ENCODE assay signal across 12 mouse cellular contexts in genomic region chr13:107933598-107934571, GRCm38 (mm10).
DNase-seq lines count a peak whose midpoint lies in the region; ATAC-seq and TF ChIP-seq lines count a peak whose summit lies in the region.
"Had no signal": no experiment of that assay in that cellular context is flagged by ENCODE, and none has a peak within 500 bp of the region (broad histone marks: within the 10 kb centered on the region; RNA-seq: fewer than 3 reads in every experiment).

No protein-coding gene starts in this region.

- peak overlapping the region; percentile 61 for H3K4me2 ChIP-seq in heart, embryonic 13.5 days
- H3K4me2 ChIP-seq in heart, postnatal 0 days (ENCODE audit: low read depth, low read length) = peak overlapping the region; percentile 45
- H3K4me2 ChIP-seq: embryonic facial prominence, embryonic 15.5 days had no signal

- intact Hi-C loops in heart, postnatal 25 days (cut with DNase I) = no loop called here

- H3K9me3 ChIP-seq in heart, embryonic 13.5 days = no peaks in the 10 kb centered on the region
- no peaks in the 10 kb centered on the region for H3K9me3 ChIP-seq in MEL (replicated peaks; ENCODE audit: insufficient read depth, low read length)
- no peaks in the 10 kb centered on the region for H3K9me3 ChIP-seq in heart, postnatal 0 days (replicated peaks; ENCODE audit: control insufficient read depth, low read length)
- H3K9me3 ChIP-seq: embryonic facial prominence, embryonic 15.5 days had no signal

- peak overlapping the region; percentile 57; the same call in 1 of the 2 replicates for H3K9ac ChIP-seq in heart, embryonic 13.5 days
- no peak overlapping the region for H3K9ac ChIP-seq in MEL (ENCODE audit: control insufficient read depth, low read depth, low read length, poor library complexity, severe bottlenecking)
- no peak overlapping the region for H3K9ac ChIP-seq in heart, postnatal 0 days (replicated peaks; ENCODE audit: low read depth, low read length)
- H3K9ac ChIP-seq: embryonic facial prominence, embryonic 15.5 days had no signal

- no peak for TF ChIP-seq EP300 in MEL (IDR thresholded peaks at IDR 0.05; ENCODE audit: low read depth in 1 of 2, low read length in 2 of 2)
- TF ChIP-seq EP300 in heart, postnatal 0 days (IDR thresholded peaks at IDR 0.05; ENCODE audit: low read depth) = no peak

- TF ChIP-seq POLR2A in MEL (IDR thresholded peaks at IDR 0.05; ENCODE audit: control insufficient read depth in 1 of 2, insufficient read depth in 1 of 2, low read depth in 1 of 2, low read length in 2 of 2, poor library complexity in 1 of 2) = no peak

- no peak for TF ChIP-seq RAD21 in MEL (IDR thresholded peaks at IDR 0.05; ENCODE audit: low read depth, low read length)

- ATAC-seq in heart, embryonic 13.5 days (ENCODE audit: extremely low read depth, insufficient number of reproducible peaks, low FRiP score, low TSS enrichment) = no peak
- ATAC-seq in heart, postnatal 0 days (ENCODE audit: insufficient read depth, low read depth) = peak; percentile 30; the same call in 1 of the 2 replicates
- ATAC-seq in megakaryocyte progenitor cell, adult 5-6 weeks (replicated peaks; ENCODE audit: poor library complexity) = peak; percentile 46
- ATAC-seq: CD4-positive, CD25-positive, alpha-beta regulatory T cell, adult 4 months had no signal

- TF ChIP-seq CTCF in MEL (IDR thresholded peaks at IDR 0.05 in 2 of 3, conservative IDR thresholded peaks at IDR 0.05 in 1 of 3; ENCODE audit: control insufficient read depth in 1 of 3, insufficient read depth in 1 of 3, low read depth in 2 of 3, low read length in 3 of 3, poor library complexity in 1 of 3, severe bottlenecking in 1 of 3) = no peak
- peak; percentile 11; the same call in 1 of the 2 replicates for TF ChIP-seq CTCF in heart, postnatal 0 days (IDR thresholded peaks at IDR 0.05; ENCODE audit: low read depth)

- H3K27ac ChIP-seq in heart, embryonic 13.5 days (replicated peaks) = 0 out of 2 replicates have a peak overlapping the region, but pooled peaks have one; percentile 12
- H3K27ac ChIP-seq in MEL (ENCODE audit: control insufficient read depth, low read depth, low read length) = no peak overlapping the region
- no peak overlapping the region for H3K27ac ChIP-seq in heart, postnatal 0 days (ENCODE audit: low read depth)
- H3K27ac ChIP-seq: embryonic facial prominence, embryonic 15.5 days had no signal

- H3K79me2 ChIP-seq in MEL (ENCODE audit: control insufficient read depth, insufficient read depth, low read length, poor library complexity) = no peaks in the 10 kb centered on the region

- H3K4me3 ChIP-seq in heart, embryonic 13.5 days = peak overlapping the region; percentile 27
- H3K4me3 ChIP-seq in MEL (ENCODE audit: control insufficient read depth in 1 of 2, insufficient read depth in 1 of 2, low read depth in 2 of 2, low read length in 2 of 2) = no peak overlapping the region
- peak overlapping the region; percentile 18 for H3K4me3 ChIP-seq in heart, postnatal 0 days (ENCODE audit: low read depth, low read length)
- H3K4me3 ChIP-seq: embryonic facial prominence, embryonic 15.5 days had no signal

- no peaks in the 10 kb centered on the region for H3K36me3 ChIP-seq in heart, embryonic 13.5 days
- H3K36me3 ChIP-seq in MEL (ENCODE audit: control insufficient read depth in 1 of 2, insufficient read depth in 2 of 2, low read length in 2 of 2) = no peaks in the 10 kb centered on the region
- H3K36me3 ChIP-seq in heart, postnatal 0 days (replicated peaks; ENCODE audit: control insufficient read depth, insufficient read depth, low read length) = no peaks in the 10 kb centered on the region
- H3K36me3 ChIP-seq: embryonic facial prominence, embryonic 15.5 days had no signal

- H3K4me1 ChIP-seq in heart, embryonic 13.5 days = peaks cover 21% of the 10 kb centered on the region
- H3K4me1 ChIP-seq in MEL (ENCODE audit: control insufficient read depth in 1 of 2, insufficient read depth in 2 of 2, low read length in 2 of 2) = no peaks in the 10 kb centered on the region
- peaks cover 4% of the 10 kb centered on the region; the same call in 1 of the 2 replicates for H3K4me1 ChIP-seq in heart, postnatal 0 days (ENCODE audit: control insufficient read depth, insufficient read depth)

- peaks cover 50% of the 10 kb centered on the region for H3K27me3 ChIP-seq in heart, embryonic 13.5 days (replicated peaks)
- peaks cover 10 to 13% of the 10 kb centered on the region in 2 experiments for H3K27me3 ChIP-seq in MEL (ENCODE audit: control insufficient read depth in 1 of 2, insufficient read depth in 2 of 2, low read length in 2 of 2)
- peaks cover 22% of the 10 kb centered on the region for H3K27me3 ChIP-seq in heart, postnatal 0 days (ENCODE audit: control insufficient read depth, insufficient read depth, low read length)

- 20% methylated on average over 17 of the region's 17 CpGs for WGBS in heart, embryonic 13.5 days
- 27% methylated on average over 17 of the region's 17 CpGs for WGBS in heart, postnatal 0 days

- DNase-seq in heart, postnatal 25 days (ENCODE audit: low spot score) = no peak
- DNase-seq in MEL (ENCODE audit: low read depth, low spot score) = peak; percentile 16
- DNase-seq in heart, postnatal 0 days (ENCODE audit: low spot score) = peak; percentile 21
- no peak for DNase-seq in urinary bladder, adult 2 months (ENCODE audit: low spot score)
- no peak for DNase-seq in spleen, adult 18-20 months
- no peak for DNase-seq in layer of hippocampus, adult 18-20 months (ENCODE audit: low spot score in 2 of 2)
- DNase-seq: adrenal gland, postnatal 10 days; kidney, adult 18-20 months had no signal

TF ChIP-seq in MEL, 35 proteins besides CTCF, POLR2A, EP300 and RAD21:
- TF ChIP-seq ZC3H11A (IDR thresholded peaks at IDR 0.05; ENCODE audit: low read depth, low read length) (no peak), TCF12 (IDR thresholded peaks at IDR 0.05; ENCODE audit: low read depth, low read length) (0 out of 2 replicates have a peak, but pooled peaks have one; percentile 16), ETS1 (IDR thresholded peaks at IDR 0.05; ENCODE audit: low read depth, low read length) (peak; percentile 26; the same call in 1 of the 2 replicates), KAT2A (conservative IDR thresholded peaks at IDR 0.05; ENCODE audit: low read depth, low read length) (no peak)
TF ChIP-seq in MEL: peak in this region for 2.

Comparison
In these comparisons a context has a peak if more than half of its experiments do, and no peak if none do; other contexts are left out.
1. DNase-seq: peak in MEL (single experiment) and heart, postnatal 0 days (single experiment); none in heart, postnatal 25 days (single experiment), urinary bladder, adult 2 months (single experiment), spleen, adult 18-20 months (0 of 2) and layer of hippocampus, adult 18-20 months (0 of 2).
2. H3K4me3 ChIP-seq: peak in heart, embryonic 13.5 days (single experiment) and heart, postnatal 0 days (single experiment); none in MEL (0 of 2).